Mouse (Mus musculus): ENCODE data around the gene Tnpo3.

The Tnpo3 gene

GRCm38 (mm10) chr6:29609111-29610019 lies at the start of gene Tnpo3:
Gene Tnpo3, minus strand, starts transcription at chr6:29609887.
- peak; percentile 94 to 95 for DNase-seq

GRCm38 (mm10) chr6:29658626-29659475 lies 49.2 kb upstream of the Tnpo3 start:
- no peak for DNase-seq

- DNase-seq: no peak
Measured at GRCm38 (mm10) chr6:29653271-29653670, 43.6 kb upstream of the Tnpo3 start.

- no peak for DNase-seq
Measured at GRCm38 (mm10) chr6:29650170-29650549, 40.5 kb upstream of the Tnpo3 start.

GRCm38 (mm10) chr6:29649494-29650169 lies 39.9 kb upstream of the Tnpo3 start:
- DNase-seq: peak; percentile 83 to 90

- no peak for DNase-seq
Measured at GRCm38 (mm10) chr6:29641816-29642215, 32.1 kb upstream of the Tnpo3 start.

- no peak for DNase-seq
Measured at GRCm38 (mm10) chr6:29639580-29640419, 30.1 kb upstream of the Tnpo3 start.

GRCm38 (mm10) chr6:29638844-29639460 lies 29.3 kb upstream of the Tnpo3 start:
- no peak for DNase-seq

GRCm38 (mm10) chr6:29637397-29638373 lies 28.0 kb upstream of the Tnpo3 start:
- DNase-seq: no peak

GRCm38 (mm10) chr6:29636322-29637092 lies 26.8 kb upstream of the Tnpo3 start:
- no peak for DNase-seq

- no peak for DNase-seq
Measured at GRCm38 (mm10) chr6:29634537-29634936, 24.9 kb upstream of the Tnpo3 start.

GRCm38 (mm10) chr6:29632552-29633292 lies 23.0 kb upstream of the Tnpo3 start:
- DNase-seq: no peak

GRCm38 (mm10) chr6:29631751-29632551 lies 22.3 kb upstream of the Tnpo3 start:
- DNase-seq: no peak

- no peak for DNase-seq
Measured at GRCm38 (mm10) chr6:29630216-29630615, 20.5 kb upstream of the Tnpo3 start.

GRCm38 (mm10) chr6:29627756-29628155 lies 18.1 kb upstream of the Tnpo3 start:
- no peak for DNase-seq

- DNase-seq: no peak
Measured at GRCm38 (mm10) chr6:29623857-29624256, 14.2 kb upstream of the Tnpo3 start.

GRCm38 (mm10) chr6:29622273-29622672 lies 12.6 kb upstream of the Tnpo3 start:
- no peak for DNase-seq

Measured in cerebellum, postnatal 25 days (tissue).